Mouse (Mus musculus): ENCODE results near the gene Btbd6.

Btbd6 gene

GRCm38 (mm10) chr12:112976371-112977073 lies at the start of gene Btbd6:
Gene Btbd6 (plus strand): TSS chr12:112976482.
- peak; percentile 86 to 88 for DNase-seq (ENCODE audit: low spot score in 2 of 2)

DNA sequence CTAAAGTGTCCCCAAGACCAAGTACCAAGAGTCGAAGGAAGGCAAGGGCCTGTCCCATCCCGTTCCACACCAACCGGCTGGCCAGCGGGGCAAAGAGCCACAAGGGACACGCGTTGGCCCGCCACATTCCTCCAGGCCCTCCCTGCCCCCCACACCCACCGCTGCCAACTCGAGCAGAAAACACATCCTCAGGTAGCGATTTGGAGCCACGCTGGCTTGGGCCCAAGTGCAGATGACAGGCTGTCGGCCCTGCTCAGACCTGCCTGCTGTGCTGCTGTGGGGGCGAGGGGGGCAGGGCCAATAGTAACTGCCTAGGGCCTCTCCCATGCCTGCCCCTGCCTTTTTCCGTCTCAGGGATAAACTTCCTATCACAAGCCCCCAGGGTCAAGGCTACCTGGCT lies 49.0 kb upstream of the Btbd6 start:
- DNase-seq (ENCODE audit: low spot score in 2 of 2) = no peak

GRCm38 (mm10) chr12:112928401-112929241 lies 47.7 kb upstream of the Btbd6 start:
- peak in 1 of 2 experiments; percentile 33 for DNase-seq (ENCODE audit: low spot score in 2 of 2)

GRCm38 (mm10) chr12:112929562-112930352 lies 46.5 kb upstream of the Btbd6 start, which contains the start of gene Jag2:
Gene Jag2 (minus strand): TSS chr12:112929776.
- DNase-seq (ENCODE audit: low spot score in 2 of 2) = peak; percentile 33 to 54

DNA sequence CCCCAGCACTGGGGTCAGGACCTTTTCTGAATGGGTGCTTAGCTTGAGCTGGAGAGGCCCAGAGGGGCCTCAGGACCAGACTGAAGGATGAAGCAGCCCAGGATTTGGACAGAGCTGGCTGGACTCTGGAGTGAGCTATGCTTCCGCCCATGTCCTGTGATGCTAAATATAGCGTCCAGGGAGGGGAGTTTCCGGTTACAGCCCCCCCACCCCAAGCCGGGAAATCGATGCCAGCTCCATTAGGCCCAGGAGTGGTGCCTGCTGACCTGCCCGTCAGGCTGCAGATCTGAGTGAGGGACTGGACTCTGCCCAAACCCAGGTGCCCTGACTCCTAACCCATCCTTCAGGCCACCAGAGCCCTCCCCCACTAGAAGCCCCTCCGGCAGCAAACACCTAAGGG lies 43.6 kb upstream of the Btbd6 start:
- DNase-seq (ENCODE audit: low spot score in 2 of 2) = no peak

GRCm38 (mm10) chr12:112937906-112938305 lies 38.4 kb upstream of the Btbd6 start:
- peak in 1 of 2 experiments; percentile 20 for DNase-seq (ENCODE audit: low spot score in 2 of 2)

- DNase-seq (ENCODE audit: low spot score in 2 of 2) = no peak
These were observed 37.9 kb upstream of the Btbd6 start for GRCm38 (mm10) chr12:112938366-112938765.

GRCm38 (mm10) chr12:112938873-112939565 lies 37.3 kb upstream of the Btbd6 start:
- DNase-seq (ENCODE audit: low spot score in 2 of 2) = no peak

DNA sequence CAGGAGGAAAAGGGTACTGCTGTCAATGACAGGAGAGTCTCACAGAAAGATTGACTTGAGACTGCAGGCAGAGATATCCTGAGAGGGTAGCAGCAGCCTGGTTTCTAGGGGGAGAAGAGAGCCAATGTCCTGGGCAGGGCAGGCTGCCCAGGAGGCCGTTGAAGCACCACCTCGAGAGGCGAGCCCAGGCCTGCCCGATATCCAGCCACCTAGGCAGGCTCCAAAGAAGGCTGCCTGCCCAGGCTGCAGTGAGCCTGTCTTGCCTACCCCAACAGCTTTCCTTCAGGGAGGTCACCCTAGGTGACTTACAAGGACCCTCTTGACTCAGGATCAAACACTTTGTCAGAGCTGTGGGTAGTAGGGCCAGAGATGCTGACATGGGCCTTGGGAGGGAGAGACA lies 36.0 kb upstream of the Btbd6 start:
- DNase-seq (ENCODE audit: low spot score in 2 of 2) = no peak

DNA sequence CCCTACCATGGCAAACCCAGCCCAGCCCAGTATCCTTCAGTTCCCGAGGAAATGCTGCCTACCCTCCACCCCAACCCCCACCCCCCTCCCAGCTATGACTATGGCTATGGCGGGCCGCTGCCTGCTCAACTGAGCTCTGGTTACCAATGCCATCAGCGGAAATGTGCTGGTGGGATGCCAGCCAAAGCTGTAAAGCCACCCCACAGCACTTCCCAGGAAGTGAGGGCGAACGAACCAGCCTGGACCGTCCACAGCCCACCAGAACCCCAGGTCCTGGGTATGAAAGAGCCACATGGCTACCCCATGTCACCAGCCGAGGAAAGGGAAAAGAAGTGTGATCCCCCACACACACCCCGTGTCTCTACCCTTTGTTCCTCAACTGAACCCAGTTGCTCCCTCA lies 35.6 kb upstream of the Btbd6 start:
- no peak for DNase-seq (ENCODE audit: low spot score in 2 of 2)

- no peak for DNase-seq (ENCODE audit: low spot score in 2 of 2)
These were observed 35.0 kb upstream of the Btbd6 start for GRCm38 (mm10) chr12:112941156-112941775.

DNA sequence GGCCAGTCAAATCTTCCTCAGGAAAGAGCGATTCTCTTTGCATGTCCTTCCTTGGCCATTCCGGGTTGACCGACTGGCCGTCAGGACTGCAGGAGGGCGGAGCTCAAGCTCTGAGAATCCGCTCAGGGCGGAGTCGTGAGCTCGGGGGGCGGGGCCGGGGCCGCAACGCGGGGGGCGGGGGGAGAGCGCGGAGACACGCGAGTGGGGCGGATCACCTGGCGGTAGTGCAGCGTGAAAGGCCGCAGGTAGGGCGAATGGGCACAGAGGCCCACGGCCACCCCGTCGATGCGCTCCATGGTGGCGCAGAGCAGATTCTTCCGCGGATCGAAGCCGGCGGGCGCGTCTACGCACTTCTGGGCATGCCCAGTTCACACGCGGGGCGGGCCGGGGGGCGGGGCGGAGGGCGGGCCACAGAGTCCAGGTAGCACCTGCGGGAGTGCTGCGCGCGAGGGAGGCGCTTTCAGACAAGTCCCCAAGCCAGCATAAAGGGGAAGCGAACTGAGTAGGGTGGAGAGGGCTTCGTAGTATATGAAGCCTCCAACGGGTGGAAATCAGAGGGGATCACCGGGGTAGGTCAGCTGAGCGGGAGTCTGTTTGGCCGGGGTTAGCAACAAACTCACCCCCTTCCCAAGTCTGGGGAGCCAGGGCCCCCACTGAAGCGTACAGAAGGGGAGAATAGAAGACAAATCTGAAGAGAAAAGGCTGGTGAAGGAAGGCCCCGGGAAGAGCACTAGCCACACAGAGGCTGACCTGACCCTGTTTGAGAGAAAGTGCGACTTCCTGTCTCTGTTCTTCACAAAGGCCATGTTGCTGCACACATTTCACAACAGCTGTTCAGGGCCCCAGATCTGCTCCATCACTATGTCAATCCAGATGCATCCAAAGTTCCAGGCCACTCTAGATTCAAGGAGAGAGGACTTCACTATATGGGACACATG lies 34.2 kb upstream of the Btbd6 start, which contains the start of gene Nudt14:
Gene Nudt14 (minus strand): TSS at position 349 of the 938 bp plus-strand sequence.
- peak; percentile 67 to 70 for DNase-seq (ENCODE audit: low spot score in 2 of 2)

- DNase-seq (ENCODE audit: low spot score in 2 of 2) = no peak
These were observed 32.6 kb upstream of the Btbd6 start for GRCm38 (mm10) chr12:112943669-112944068.

DNA sequence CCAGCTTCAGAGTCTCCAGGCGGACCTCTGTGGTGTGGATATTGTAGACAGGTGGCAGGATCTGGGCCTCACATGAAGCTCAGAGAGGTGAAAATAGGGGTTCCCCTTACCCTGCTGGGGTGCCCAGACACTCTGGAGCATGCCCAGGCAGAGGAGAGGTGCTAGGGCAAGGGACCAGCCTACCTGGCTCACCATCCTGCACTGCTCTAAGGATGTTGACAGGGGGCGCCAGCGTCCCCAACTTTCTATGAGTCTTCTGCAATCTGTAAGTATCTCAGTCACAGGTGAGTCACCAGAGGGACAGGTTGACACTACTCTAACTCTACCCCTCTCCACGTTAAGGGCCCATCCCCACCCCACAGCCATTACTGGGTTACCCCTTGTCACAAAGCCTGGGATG lies 29.0 kb upstream of the Btbd6 start:
- peak in 1 of 2 experiments; percentile 52 for DNase-seq (ENCODE audit: low spot score in 2 of 2)

- peak; percentile 66 to 73 for DNase-seq (ENCODE audit: low spot score in 2 of 2)
These were observed 26.1 kb upstream of the Btbd6 start for GRCm38 (mm10) chr12:112950040-112950760.

DNA sequence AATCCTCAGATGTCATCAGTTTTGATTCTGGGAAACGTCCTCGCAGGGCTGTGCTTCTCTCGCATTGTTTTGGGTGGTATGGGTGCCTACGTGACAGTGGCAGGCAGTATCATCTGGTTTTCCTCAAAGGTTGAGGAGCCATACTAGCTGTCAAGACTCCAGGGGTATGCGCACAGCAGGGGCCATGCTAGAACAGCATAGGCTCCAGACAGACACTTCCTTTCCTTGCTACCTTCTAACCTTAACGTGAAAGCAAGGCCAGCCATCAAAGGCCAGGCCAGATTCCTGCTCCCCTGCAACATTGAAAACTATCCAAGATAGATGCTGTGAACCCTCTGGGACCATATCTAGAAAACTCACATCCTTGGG lies 25.5 kb upstream of the Btbd6 start:
- no peak for DNase-seq (ENCODE audit: low spot score in 2 of 2)

GRCm38 (mm10) chr12:112951150-112951842 lies 25.0 kb upstream of the Btbd6 start:
- DNase-seq (ENCODE audit: low spot score in 2 of 2) = no peak

DNA sequence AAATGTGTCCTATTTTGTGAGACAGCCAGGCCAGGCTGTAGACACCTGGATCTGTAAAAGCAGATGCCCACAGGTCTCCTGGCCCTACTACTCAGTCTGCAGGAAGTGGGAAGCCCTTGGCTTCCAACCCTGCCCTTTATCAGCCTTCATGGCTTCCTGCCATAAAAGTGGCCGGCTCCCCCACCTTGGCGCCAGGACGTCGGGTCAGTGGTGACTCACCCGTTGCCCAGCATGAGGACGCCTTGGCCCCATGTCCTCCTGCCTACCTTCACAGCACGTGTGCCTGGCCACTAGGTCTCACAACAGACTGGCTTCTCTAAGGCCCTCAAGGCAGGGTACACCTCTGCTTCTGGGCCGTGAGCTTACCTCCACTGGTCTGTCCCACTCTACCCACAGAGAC lies 23.8 kb upstream of the Btbd6 start:
- DNase-seq (ENCODE audit: low spot score in 2 of 2) = no peak
